Mouse (Mus musculus) intestine, embryonic 14.5 days (tissue): ENCODE results near the gene G3bp1. TPM values are rescaled to one million over a fixed set of nuclear protein-coding genes. Genes with fewer than 3 reads are reported as not detected.

Experiments
- ATAC-seq: fragments of 200-750 bp; cut with Nextera tagmentation; replicated peaks from 2 replicates; pipeline ENCODE4 v1.8.0; 2017; ENCODE audit warnings: low read depth, moderate number of reproducible peaks, moderate TSS enrichment, moderate library complexity; ENCODE audit not compliant: low FRiP score, low TSS enrichment
- DNase-seq: peaks from one replicate; pipeline ENCODE4 v3.0.0-alpha.2; 2018; ENCODE audit warnings: low spot score
- H3K27ac ChIP-seq: fragments of 300-500 bp; sonication (generic); 2 replicates; pipeline ENCODE4 v1.5.1; 2014; ENCODE audit warnings: low read depth, mild to moderate bottlenecking, control low read depth
- H3K27me3 ChIP-seq: fragments of 300-500 bp; sonication (generic); replicated peaks from 2 replicates; pipeline ENCODE4 v1.6.1; 2014; ENCODE audit warnings: low read length, control low read depth; ENCODE audit not compliant: control insufficient read depth, insufficient read depth
- H3K36me3 ChIP-seq: fragments of 300-500 bp; sonication (generic); 2 replicates; pipeline ENCODE4 v1.6.1; 2014; ENCODE audit warnings: low read length, control low read depth; ENCODE audit not compliant: control insufficient read depth, insufficient read depth
- H3K4me1 ChIP-seq: fragments of 300-500 bp; sonication (generic); replicated peaks from 2 replicates; pipeline ENCODE4 v1.6.1; 2014; ENCODE audit warnings: low read length, control low read depth, mixed read lengths; ENCODE audit not compliant: control insufficient read depth, insufficient read depth
- H3K4me2 ChIP-seq: fragments of 300-500 bp; sonication (generic); 2 replicates; pipeline ENCODE4 v1.6.1; 2014; ENCODE audit warnings: low read length
- H3K4me3 ChIP-seq: fragments of 300-500 bp; sonication (generic); 2 replicates; pipeline ENCODE4 v1.5.1; 2014; ENCODE audit warnings: low read depth, low read length, control low read depth, mixed read lengths
- H3K9ac ChIP-seq: fragments of 300-500 bp; sonication (generic); 2 replicates; pipeline ENCODE4 v1.6.1; 2014; ENCODE audit warnings: mild to moderate bottlenecking, low read length
- H3K9me3 ChIP-seq: fragments of 300-500 bp; sonication (generic); 2 replicates; pipeline ENCODE4 v1.6.1; 2016; ENCODE audit warnings: low read length, control low read depth; ENCODE audit not compliant: control insufficient read depth
- WGBS: fragments of 180-500 bp; shearing (Covaris S2); extraction: QIAGEN DNeasy Blood & Tissue Kit; methylation state at CpG from one replicate; pipeline ENCODE4 v1.1.7; 2014; 5-methylcytosine and 5-hydroxymethylcytosine counted together
- polyA plus RNA-seq: library from polyadenylated mRNA; unstranded; fragments of >200 nt; fragmentation: Nextera tagmentation; extraction: Ambion mirVana; gene quantifications from 2 replicates; pipeline ENCODE4 v1.2.1, GENCODE M21; 2014

G3bp1 gene
- polyA plus RNA-seq, 1 experiment from 2014 or later, result 198 TPM

DNA sequence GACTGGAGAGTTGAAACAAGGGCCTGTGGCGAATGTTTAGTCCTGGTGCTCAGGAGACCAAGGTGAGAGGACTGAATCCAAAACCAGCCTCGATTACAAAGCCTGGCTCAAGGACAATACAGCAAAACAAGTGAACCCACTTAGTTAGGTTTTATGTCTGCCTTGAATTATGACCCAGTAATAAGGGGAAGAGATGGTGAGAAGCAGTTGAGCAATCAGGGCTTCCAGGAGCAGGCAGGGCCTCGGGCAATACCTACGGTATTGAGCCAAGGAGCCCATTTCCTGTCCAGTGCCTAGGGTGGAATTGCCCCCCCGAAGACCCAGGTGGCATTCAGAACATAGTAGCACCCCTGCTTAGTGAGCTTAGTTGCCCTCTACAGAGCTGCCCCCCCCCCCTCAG is 33.4 kb downstream of the G3bp1 start:
- no peak overlapping the region for H3K9ac ChIP-seq
- H3K27ac ChIP-seq, result no peak overlapping the region
- WGBS, result 78% methylated on average over 5 of the region's 5 CpGs
- ATAC-seq (no peak), DNase-seq (no peak)
- no peak overlapping the region for H3K4me2 ChIP-seq
- no peaks in the 10 kb centered on the region for H3K4me1 ChIP-seq
- H3K9me3 ChIP-seq, result no peaks in the 10 kb centered on the region
- peaks cover 56% of the 10 kb centered on the region for H3K36me3 ChIP-seq
- H3K4me3 ChIP-seq, result no peak overlapping the region
- H3K27me3 ChIP-seq, result no peaks in the 10 kb centered on the region

DNA sequence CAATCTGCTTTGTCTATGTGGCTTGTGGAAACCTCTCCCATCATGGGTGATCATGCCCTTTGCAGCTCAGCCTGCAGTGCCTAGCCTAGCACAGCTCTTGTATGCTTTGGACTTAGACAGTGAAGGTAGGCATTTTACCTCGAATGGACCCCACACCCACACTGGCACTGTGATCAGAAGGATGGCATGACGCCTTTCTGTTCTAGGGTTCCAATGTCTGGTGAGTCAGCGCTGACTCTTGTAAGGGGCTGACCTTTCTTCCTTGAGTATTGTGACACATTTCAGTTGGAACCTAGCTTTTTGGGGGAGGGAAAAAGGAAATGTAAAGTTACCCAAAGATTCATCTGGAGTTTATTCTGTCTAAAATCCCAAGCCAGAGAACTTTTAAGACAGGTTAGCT is 36.0 kb downstream of the G3bp1 start:
- Histone ChIP-seq H3K36me3 (peaks cover 32% of the 10 kb centered on the region), H3K4me2 (no peak overlapping the region), H3K9me3 (no peaks in the 10 kb centered on the region), H3K4me3 (no peak overlapping the region), H3K27ac (no peak overlapping the region), H3K9ac (no peak overlapping the region), H3K27me3 (no peaks in the 10 kb centered on the region), H3K4me1 (no peaks in the 10 kb centered on the region)
- 81% methylated on average over 3 of the region's 3 CpGs for WGBS
- ATAC-seq, result no peak
- DNase-seq, result no peak

DNA sequence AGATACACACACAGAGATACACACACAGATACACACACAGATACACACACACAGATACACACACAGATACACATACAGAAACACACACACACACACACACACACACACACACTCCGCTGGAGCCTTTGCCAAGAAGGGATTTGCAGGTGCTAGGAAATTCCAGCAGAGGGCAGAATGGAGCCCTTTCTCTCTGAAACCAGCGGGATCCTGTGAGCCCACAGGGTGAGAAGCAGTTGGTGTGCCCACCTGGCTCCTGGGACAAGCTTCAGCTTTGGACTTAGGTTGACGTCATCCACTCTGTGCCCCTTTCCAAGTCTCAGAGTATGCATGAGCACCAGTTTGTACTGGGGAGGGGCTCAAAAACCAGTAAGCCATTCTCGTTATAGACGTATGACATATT is 41.9 kb downstream of the G3bp1 start:
- Histone ChIP-seq H3K4me3 (no peak overlapping the region), H3K4me2 (no peak overlapping the region), H3K9ac (no peak overlapping the region), H3K27me3 (no peaks in the 10 kb centered on the region), H3K36me3 (no peaks in the 10 kb centered on the region), H3K4me1 (no peaks in the 10 kb centered on the region), H3K27ac (no peak overlapping the region), H3K9me3 (no peaks in the 10 kb centered on the region)
- WGBS, result 53% methylated on average over 5 of the region's 5 CpGs
- no peak for ATAC-seq
- no peak for DNase-seq

DNA sequence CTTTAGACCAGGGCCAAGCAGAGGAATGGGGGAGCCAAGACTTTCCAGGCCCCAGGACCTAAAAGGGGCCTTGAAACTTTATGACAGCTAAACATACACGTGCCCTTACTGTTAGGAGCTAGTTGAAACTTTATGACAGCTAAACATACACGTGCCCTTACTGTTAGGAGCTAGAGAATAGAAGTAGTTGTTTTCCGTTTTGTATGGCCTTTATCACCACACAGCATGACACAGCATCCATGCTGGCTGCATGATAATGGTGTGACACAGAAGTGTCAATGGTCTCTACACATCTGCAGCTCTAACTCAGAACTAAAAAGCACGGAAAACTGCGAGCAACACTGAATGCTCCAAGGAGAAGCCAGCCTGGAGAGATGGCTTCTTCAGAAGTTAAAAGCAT is 48.2 kb downstream of the G3bp1 start:
- no peak overlapping the region for H3K27ac ChIP-seq
- H3K4me3 ChIP-seq, result no peak overlapping the region
- no peak for ATAC-seq

DNA sequence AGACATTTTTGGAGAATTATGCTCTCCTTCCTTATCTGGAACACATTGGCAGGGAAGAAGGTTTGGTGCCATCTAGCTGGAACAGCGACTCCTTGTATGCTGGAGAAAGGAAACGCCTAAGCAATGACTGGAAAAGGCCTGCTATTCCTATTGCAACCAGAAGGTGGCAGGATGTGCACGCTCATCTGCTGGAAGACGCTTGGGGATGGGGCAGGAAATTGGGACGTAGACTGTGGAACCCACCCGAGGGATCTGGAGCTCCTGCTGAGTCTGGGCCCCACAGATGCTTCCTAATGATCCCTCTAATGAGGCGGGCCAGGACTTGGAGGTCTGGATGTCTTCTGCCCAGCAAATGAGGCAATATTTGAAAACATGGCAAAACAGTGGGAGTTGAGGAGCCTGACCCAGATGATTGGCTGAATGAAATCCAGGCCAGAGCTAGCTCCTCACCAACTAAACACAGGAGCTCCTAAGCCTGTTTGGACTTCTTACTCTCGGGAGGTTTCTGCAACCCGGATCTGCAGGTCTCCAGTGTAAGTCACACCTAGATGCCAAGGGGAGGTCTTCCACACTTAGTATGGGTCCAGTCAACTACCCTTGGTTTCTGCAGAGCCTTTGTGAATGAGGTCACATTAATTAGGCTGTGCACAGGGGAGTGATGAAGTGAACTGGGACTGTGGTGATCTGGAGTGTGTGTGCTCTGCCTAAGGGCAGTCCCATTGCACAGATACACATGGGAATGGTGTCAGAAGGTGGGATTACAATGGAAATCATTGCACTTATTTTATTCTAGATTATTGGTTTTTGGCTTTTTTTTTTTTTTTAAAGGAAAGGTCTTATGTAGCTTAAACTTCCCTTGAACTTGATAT is 49.6 kb downstream of the G3bp1 start:
- no peaks in the 10 kb centered on the region for H3K4me1 ChIP-seq
- H3K9me3 ChIP-seq, result no peaks in the 10 kb centered on the region
- no peaks in the 10 kb centered on the region for H3K36me3 ChIP-seq
- 4% methylated on average over 9 of the region's 9 CpGs for WGBS
- DNase-seq (peak; percentile 84), ATAC-seq (no peak; the same call in 1 of the 2 replicates)
- H3K27ac ChIP-seq, result no peak overlapping the region
- no peak overlapping the region for H3K9ac ChIP-seq
- H3K27me3 ChIP-seq, result no peaks in the 10 kb centered on the region
- H3K4me2 ChIP-seq, result no peak overlapping the region
- no peak overlapping the region for H3K4me3 ChIP-seq

More for the DNA sequence above, 48.2 kb downstream of the G3bp1 start:
- WGBS, result 63% methylated on average over 5 of the region's 5 CpGs
- Histone ChIP-seq H3K4me2 (no peak overlapping the region), H3K36me3 (no peaks in the 10 kb centered on the region), H3K27me3 (no peaks in the 10 kb centered on the region), H3K9ac (no peak overlapping the region), H3K9me3 (no peaks in the 10 kb centered on the region), H3K4me1 (no peaks in the 10 kb centered on the region)
- no peak for DNase-seq

DNA sequence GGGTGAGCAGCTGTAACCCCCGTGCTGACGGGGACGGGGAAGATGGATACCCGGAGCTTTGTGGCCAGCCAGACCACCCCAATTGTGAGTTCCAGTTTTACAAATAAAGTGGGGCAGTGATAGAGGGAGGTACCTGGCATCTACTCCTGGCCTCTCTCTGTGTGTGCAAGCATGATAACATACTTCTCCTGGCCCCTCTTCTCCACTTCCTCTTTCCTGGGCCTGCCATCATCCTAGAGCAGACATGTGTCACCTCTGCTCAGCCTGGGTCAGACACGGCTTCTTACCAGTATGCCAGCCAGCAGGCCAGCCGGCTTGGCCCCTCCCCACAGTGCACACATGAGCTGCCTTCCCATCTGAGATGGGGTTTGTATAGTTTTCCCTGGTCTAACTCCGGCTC is 61.3 kb downstream of the G3bp1 start:
- no peaks in the 10 kb centered on the region for H3K9me3 ChIP-seq
- H3K36me3 ChIP-seq, result no peaks in the 10 kb centered on the region
- 81% methylated on average over 7 of the region's 7 CpGs for WGBS
- no peaks in the 10 kb centered on the region for H3K4me1 ChIP-seq
- no peak overlapping the region for H3K4me2 ChIP-seq
- ATAC-seq (no peak), DNase-seq (no peak)
- no peak overlapping the region for H3K27ac ChIP-seq
- H3K4me3 ChIP-seq, result no peak overlapping the region
- H3K27me3 ChIP-seq, result no peaks in the 10 kb centered on the region
- no peak overlapping the region for H3K9ac ChIP-seq

DNA sequence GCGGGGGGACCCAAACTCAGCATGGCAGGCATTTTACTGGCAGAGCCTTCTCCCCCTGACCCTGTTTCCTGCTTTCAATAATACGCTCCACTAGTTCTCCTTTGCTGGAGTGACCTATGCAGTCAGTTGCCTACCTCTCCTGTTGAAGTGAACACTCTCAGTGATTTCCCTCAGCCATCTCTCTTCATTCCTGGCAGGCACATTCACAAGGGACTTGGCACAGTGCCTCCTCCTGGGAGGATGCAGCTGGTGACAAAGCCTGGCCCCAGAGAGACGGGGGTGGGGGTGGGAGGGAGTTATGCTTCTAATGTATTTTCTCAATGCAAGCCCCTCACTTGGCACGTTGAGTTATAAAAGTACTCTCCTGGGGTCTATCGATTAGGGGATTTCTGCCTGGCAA is 63.9 kb downstream of the G3bp1 start:
- DNase-seq (no peak), ATAC-seq (no peak)
- no peak overlapping the region for H3K4me2 ChIP-seq
- no peak overlapping the region for H3K27ac ChIP-seq
- no peaks in the 10 kb centered on the region for H3K4me1 ChIP-seq
- no peak overlapping the region for H3K4me3 ChIP-seq
- no peaks in the 10 kb centered on the region for H3K9me3 ChIP-seq
- H3K36me3 ChIP-seq, result no peaks in the 10 kb centered on the region
- no peaks in the 10 kb centered on the region for H3K27me3 ChIP-seq
- 68% methylated on average over 5 of the region's 5 CpGs for WGBS
- no peak overlapping the region for H3K9ac ChIP-seq

DNA sequence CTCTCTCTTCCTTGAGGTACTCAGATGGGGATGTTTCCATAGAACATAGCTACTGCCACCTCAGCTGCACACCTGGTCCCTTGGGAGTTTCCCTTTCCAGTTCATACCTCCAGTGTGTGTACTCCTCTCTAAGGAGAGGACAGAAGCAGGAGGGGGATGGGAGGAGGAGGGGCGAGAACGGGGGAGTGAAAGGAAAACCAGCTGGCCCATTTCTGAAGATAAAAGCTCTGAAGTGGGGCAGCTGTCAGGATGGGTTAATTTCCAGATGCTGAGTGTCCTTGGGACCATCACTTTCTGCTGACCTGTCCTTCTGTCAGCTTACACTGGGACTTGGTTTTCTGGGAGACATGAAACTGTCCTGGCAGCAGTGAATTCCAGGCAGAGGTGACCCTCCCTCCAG is 65.3 kb downstream of the G3bp1 start:
- no peak overlapping the region for H3K4me2 ChIP-seq
- no peak overlapping the region for H3K4me3 ChIP-seq
- DNase-seq, result no peak
- H3K27ac ChIP-seq, result no peak overlapping the region
- no peaks in the 10 kb centered on the region for H3K27me3 ChIP-seq
- ATAC-seq, result no peak
- no peak overlapping the region for H3K9ac ChIP-seq
- H3K36me3 ChIP-seq, result no peaks in the 10 kb centered on the region
- H3K4me1 ChIP-seq, result no peaks in the 10 kb centered on the region
- no peaks in the 10 kb centered on the region for H3K9me3 ChIP-seq
- 27% methylated on average over 2 of the region's 2 CpGs for WGBS

DNA sequence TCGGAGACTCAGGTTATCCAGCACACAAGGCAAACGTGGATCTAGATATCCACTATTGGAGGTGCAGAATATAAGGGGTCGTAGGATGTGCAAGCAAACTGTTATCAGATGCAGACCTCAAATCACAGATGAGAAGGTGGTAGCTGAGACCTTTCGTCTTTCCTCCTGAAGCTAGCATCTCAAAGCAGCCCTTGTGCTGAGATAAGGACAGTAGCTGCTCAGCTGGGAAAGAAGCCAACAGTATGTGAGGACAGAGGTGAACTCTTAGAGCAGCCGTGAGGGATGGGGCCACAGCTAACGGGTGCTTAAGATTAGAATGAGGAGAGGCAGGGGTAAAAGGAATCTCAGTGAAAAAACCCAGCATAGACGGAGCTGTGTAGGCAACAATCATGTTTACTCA is 72.6 kb downstream of the G3bp1 start:
- Histone ChIP-seq H3K9ac (no peak overlapping the region), H3K4me2 (no peak overlapping the region), H3K4me3 (no peak overlapping the region), H3K27me3 (no peaks in the 10 kb centered on the region), H3K27ac (no peak overlapping the region), H3K9me3 (no peaks in the 10 kb centered on the region), H3K36me3 (no peaks in the 10 kb centered on the region), H3K4me1 (no peaks in the 10 kb centered on the region)
- 61% methylated on average over 7 of the region's 7 CpGs for WGBS
- ATAC-seq, result no peak
- no peak for DNase-seq
